Mouse (Mus musculus) thymus, adult 2 months (tissue): ENCODE measurements at regions not wholly inside any gene's neighbourhood (a gene's known extent, or its start where the extent isn't known, plus 50 kb on each side); places are given as distances from the start of the nearest gene placed in this dataset.

Source experiments
- DNase-seq: peaks from one replicate; pipeline ENCODE4 v3.0.0; 2021
- H3K27ac ChIP-seq: fragments of 200-500 bp; 2 replicates; pipeline ENCODE4 v1.5.1; 2012; ENCODE audit warnings: low read length, control low read depth; ENCODE audit not compliant: control insufficient read depth, insufficient read depth
- H3K27me3 ChIP-seq: fragments of 200-500 bp; 2 replicates; pipeline ENCODE4 v1.6.1; 2012; ENCODE audit warnings: mild to moderate bottlenecking, low read length, moderate library complexity, mixed read lengths; ENCODE audit not compliant: control insufficient read depth, insufficient read depth
- H3K36me3 ChIP-seq: fragments of 200-500 bp; 2 replicates; pipeline ENCODE4 v1.6.1; 2012; ENCODE audit warnings: mild to moderate bottlenecking, low read length, moderate library complexity; ENCODE audit not compliant: control insufficient read depth, insufficient read depth
- H3K4me1 ChIP-seq: fragments of 200-500 bp; replicated peaks from 2 replicates; pipeline ENCODE4 v1.6.1; 2012; ENCODE audit warnings: low read length; ENCODE audit not compliant: control insufficient read depth, insufficient read depth
- H3K4me3 ChIP-seq: fragments of 200-500 bp; 2 replicates; pipeline ENCODE4 v1.5.1; 2012; ENCODE audit warnings: mild to moderate bottlenecking, low read length, control low read depth, moderate library complexity; ENCODE audit not compliant: control insufficient read depth, insufficient read depth
- CTCF ChIP-seq: fragments of 200-500 bp; IDR thresholded peaks from 2 replicates; pipeline ENCODE4 v1.5.1; 2012; ENCODE audit warnings: mild to moderate bottlenecking, control low read depth, low read length, moderate library complexity, borderline replicate concordance; ENCODE audit not compliant: control insufficient read depth, poor library complexity, insufficient read depth; ENCODE audit errors: extremely low read depth
- POLR2A ChIP-seq: fragments of 200-500 bp; IDR thresholded peaks from 2 replicates; pipeline ENCODE4 v1.6.1; 2012; ENCODE audit warnings: mild to moderate bottlenecking, low read length, control low read depth, moderate library complexity; ENCODE audit not compliant: control insufficient read depth, poor library complexity, insufficient read depth; ENCODE audit errors: extremely low read depth
- WGBS: fragments of 180-500 bp; shearing (Covaris S2); methylation state at CpG from one replicate; pipeline ENCODE4 v1.1.7; 2018; 5-methylcytosine and 5-hydroxymethylcytosine counted together

DNA sequence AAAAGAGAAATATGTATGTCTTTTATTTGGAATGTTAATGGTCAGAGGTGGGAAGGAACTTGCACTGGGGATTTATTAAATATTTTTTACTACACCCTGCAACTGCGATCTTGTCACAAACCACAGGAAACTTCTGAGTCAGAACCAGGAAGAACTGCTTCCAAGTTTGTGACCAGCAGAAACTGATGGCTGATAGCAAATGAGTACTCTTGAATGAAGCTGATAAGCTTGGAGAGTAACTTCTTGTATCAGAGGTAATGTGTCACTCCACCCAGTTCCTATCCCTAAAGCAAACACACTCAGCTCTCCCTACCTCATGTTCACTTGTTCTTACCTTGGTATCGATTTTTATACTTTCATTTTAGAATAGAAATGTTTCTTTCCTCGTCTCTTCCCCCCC lies 76.0 kb upstream of the Thpo start:
- H3K27me3 ChIP-seq: no peaks in the 10 kb centered on the region
- TF ChIP-seq CTCF (no peak), POLR2A (no peak)
- H3K4me1 ChIP-seq: peaks cover under 1% of the 10 kb centered on the region
- 16% methylated on average over 3 of the region's 3 CpGs for WGBS
- H3K4me3 ChIP-seq: no peak overlapping the region
- DNase-seq: no peak
- H3K27ac ChIP-seq: no peak overlapping the region
- no peaks in the 10 kb centered on the region for H3K36me3 ChIP-seq

DNA sequence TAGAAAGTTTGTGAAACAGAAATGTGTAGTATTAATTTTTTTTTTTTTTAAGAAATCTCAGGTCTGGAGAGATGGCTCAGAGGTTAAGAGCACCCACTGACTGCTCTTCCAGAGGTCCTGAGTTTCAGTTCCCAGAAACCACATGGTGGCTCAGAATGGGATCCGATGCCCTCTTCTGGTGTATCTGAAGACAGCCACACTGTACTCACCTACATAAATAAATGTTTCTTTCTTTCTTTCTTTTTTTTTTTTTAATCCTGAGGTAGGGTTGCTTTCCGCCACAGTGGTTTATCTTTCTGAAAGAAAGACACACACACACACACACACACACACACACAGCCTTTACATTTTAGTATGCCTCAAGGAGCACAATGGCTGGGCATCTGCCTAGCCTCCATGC lies 74.0 kb upstream of the Thpo start:
- TF ChIP-seq POLR2A: no peak
- TF ChIP-seq CTCF: no peak
- WGBS: 69% methylated on average over 2 of the region's 2 CpGs
- Histone ChIP-seq H3K36me3 (no peaks in the 10 kb centered on the region), H3K4me3 (no peak overlapping the region), H3K27me3 (no peaks in the 10 kb centered on the region), H3K27ac (no peak overlapping the region), H3K4me1 (peaks cover 8% of the 10 kb centered on the region)
- DNase-seq: no peak

DNA sequence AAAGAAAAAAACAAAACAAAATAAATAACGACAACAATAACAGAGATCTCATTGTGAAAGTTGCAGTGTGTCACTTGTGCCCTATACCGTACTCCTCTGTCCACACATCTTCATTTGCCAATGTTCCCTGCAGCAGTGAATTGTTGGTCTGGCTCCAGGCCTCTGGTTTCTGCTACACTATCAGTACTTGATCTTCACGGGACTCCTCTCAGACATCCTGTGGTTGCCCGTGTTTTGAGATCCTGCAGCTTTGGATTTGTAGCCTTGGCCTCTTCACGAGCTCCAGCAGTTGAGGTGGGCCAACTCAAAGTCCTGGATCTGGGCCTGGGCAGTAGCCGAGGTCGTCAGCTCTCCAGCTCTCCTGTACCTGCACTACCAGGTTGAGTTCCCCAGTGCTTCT lies 72.4 kb upstream of the Thpo start:
- WGBS: 62% methylated on average over 7 of the region's 7 CpGs
- H3K27me3 ChIP-seq: no peaks in the 10 kb centered on the region
- H3K36me3 ChIP-seq: no peaks in the 10 kb centered on the region
- TF ChIP-seq CTCF: no peak
- no peak overlapping the region for H3K4me3 ChIP-seq
- no peak for DNase-seq
- H3K27ac ChIP-seq: no peak overlapping the region
- peaks cover 8% of the 10 kb centered on the region for H3K4me1 ChIP-seq

DNA sequence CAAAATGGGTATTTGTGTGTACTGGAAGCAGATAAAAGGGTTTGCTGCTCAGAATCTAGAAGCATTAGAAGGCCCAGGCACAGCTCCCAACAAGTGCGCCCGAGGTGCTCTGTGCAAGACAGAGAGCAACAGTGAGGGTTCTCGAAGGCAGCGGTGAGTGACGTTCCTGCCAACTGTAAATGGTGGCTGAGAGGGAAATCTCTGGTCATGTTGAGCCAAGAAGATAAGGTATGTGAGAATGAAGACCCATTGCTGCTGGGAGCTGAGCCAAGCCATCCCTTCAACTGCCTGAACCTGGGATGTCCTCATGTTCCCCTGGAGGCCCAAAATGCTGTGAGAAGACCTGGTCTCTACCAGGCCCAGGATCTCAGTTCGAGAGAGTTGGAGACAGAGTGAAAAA lies 71.5 kb upstream of the Thpo start:
- 91% methylated on average over 6 of the region's 6 CpGs for WGBS
- Histone ChIP-seq H3K4me1 (peaks cover 8% of the 10 kb centered on the region), H3K4me3 (no peak overlapping the region), H3K27me3 (no peaks in the 10 kb centered on the region), H3K27ac (peak overlapping the region; percentile 38; the same call in 1 of the 2 replicates), H3K36me3 (no peaks in the 10 kb centered on the region)
- TF ChIP-seq CTCF (no peak), POLR2A (no peak)
- DNase-seq: no peak

DNA sequence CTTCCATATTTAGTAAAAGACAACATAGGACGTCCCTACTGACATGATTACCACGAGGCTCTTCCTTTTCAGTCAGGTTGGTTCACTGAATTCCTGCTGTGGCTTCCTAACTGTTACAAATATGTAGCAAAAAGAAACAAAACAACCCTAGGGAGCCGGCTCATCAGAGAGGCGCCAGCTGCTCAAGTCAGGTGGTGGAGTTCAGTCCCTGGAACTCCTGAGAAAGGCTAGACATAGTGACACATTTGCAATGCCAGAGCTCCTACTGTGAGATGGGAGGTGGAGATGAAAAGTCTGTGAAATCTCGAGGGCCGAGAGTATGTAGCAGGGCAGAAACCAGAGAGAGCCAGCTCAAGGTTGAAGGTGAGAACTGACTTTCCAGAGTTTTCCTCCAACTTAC lies 70.8 kb upstream of the Thpo start:
- H3K4me3 ChIP-seq: no peak overlapping the region; the same call in 1 of the 2 replicates
- TF ChIP-seq CTCF: no peak
- no peak for TF ChIP-seq POLR2A
- DNase-seq: no peak
- H3K36me3 ChIP-seq: no peaks in the 10 kb centered on the region
- peaks cover 8% of the 10 kb centered on the region for H3K4me1 ChIP-seq
- H3K27ac ChIP-seq: peak overlapping the region; percentile 51; the same call in 1 of the 2 replicates
- 11% methylated on average over 6 of the region's 6 CpGs for WGBS
- no peaks in the 10 kb centered on the region for H3K27me3 ChIP-seq

DNA sequence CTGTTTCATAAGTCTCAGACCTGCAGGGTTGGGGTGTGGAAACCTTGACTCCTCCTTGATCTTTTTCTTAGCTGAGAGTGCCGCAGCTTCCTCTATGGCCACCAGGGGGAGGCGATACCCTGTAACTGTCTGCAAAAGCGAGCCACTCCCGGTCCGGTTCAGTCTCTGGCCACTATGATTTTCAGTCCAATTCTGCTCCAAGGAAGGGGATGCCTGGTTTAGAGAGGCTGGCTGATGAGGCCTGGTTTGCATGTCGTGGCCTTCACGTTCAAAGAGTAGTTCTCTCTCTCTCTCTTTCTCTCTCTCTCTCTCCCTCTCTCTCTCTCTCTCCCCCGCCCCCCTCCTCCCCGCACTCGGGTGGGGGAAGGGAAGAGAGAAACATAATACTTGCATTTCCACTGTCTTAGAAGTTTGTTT lies 70.3 kb upstream of the Thpo start:
- DNase-seq: peak; percentile 80
- Histone ChIP-seq H3K36me3 (no peaks in the 10 kb centered on the region), H3K27ac (peak overlapping the region; percentile 5; the same call in 1 of the 2 replicates), H3K27me3 (no peaks in the 10 kb centered on the region), H3K4me3 (peak overlapping the region; percentile 52), H3K4me1 (peaks cover 8% of the 10 kb centered on the region)
- TF ChIP-seq POLR2A (peak; percentile 18; the same call in 1 of the 2 replicates), CTCF (peak; percentile 91)
- WGBS: 0% methylated on average over 10 of the region's 10 CpGs

DNA sequence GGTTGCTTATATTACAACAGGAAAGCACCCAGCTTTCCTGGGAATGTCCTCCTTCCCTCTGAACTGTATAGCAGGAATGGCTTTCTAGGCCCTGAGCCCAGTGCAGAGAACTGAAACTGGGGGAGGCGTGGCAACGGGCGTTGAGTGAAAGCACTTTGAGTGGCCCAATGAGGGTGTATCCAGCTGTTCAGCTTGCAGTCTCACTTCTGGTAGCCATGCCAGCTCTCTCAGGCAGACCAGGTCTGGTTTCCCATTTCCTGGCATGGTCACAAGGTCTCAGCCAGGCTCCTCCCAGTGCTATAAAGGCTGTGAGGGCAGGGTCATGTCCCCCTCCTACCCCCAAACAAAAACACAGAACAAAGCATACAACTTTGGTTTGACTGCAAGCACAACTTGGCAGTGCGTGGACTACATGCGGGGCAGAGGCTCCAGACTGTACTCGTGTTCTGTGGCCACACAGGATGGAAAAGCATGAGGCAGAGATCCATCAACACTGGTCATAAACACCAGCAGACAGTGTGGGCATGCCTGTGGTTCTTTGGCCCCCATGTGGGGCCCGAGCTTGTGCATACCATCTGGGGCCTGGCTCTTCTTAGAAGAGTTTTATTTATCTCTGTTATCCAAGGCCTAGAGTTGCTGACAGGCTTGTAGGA lies 69.1 kb upstream of the Thpo start:
- H3K36me3 ChIP-seq: no peaks in the 10 kb centered on the region
- 75% methylated on average over 7 of the region's 7 CpGs for WGBS
- no peak overlapping the region for H3K4me3 ChIP-seq
- H3K27me3 ChIP-seq: no peaks in the 10 kb centered on the region
- H3K27ac ChIP-seq: no peak overlapping the region
- no peak for TF ChIP-seq POLR2A
- no peak for TF ChIP-seq CTCF
- H3K4me1 ChIP-seq: peaks cover 8% of the 10 kb centered on the region
- no peak for DNase-seq
